Mouse (Mus musculus) liver, embryonic 16.5 days (tissue): ENCODE data around the gene Hic1. TPM values are rescaled to one million over a fixed set of nuclear protein-coding genes. Genes with fewer than 3 reads are reported as not detected.
A peak's percentile ranks its signal among the peaks of the same experiment; 100 is the strongest.

ENCODE experiments used
- ATAC-seq: fragments of 200-750 bp; cut with Nextera tagmentation; 2 replicates; pipeline ENCODE4 v1.8.0; 2017; ENCODE audit warnings: low read depth, mild to moderate bottlenecking, moderate number of reproducible peaks, moderate library complexity
- H3K27ac ChIP-seq: fragments of 300-500 bp; sonication (generic); 2 replicates; pipeline ENCODE4 v1.5.1; 2014; ENCODE audit warnings: mild to moderate bottlenecking, low read length
- H3K27me3 ChIP-seq: fragments of 300-500 bp; sonication (generic); 2 replicates; pipeline ENCODE4 v1.6.1; 2014; ENCODE audit warnings: low read depth, low read length, mixed read lengths; ENCODE audit not compliant: control insufficient read depth, insufficient read depth
- H3K36me3 ChIP-seq: fragments of 300-500 bp; sonication (generic); 2 replicates; pipeline ENCODE4 v1.6.1; 2014; ENCODE audit warnings: mild to moderate bottlenecking; ENCODE audit not compliant: control insufficient read depth, insufficient read depth
- H3K4me1 ChIP-seq: fragments of 300-500 bp; sonication (generic); 2 replicates; pipeline ENCODE4 v1.6.1; 2014; ENCODE audit warnings: low read depth, low read length, mixed read lengths; ENCODE audit not compliant: control insufficient read depth
- H3K4me2 ChIP-seq: fragments of 300-500 bp; sonication (generic); 2 replicates; pipeline ENCODE4 v1.6.1; 2014; ENCODE audit warnings: low read depth, low read length, mixed read lengths
- H3K4me3 ChIP-seq: fragments of 300-500 bp; sonication (generic); 2 replicates; pipeline ENCODE4 v1.5.1; 2014; ENCODE audit warnings: low read depth, mild to moderate bottlenecking, low read length
- H3K9ac ChIP-seq: fragments of 300-500 bp; sonication (generic); 2 replicates; pipeline ENCODE4 v1.6.1; 2014; ENCODE audit warnings: low read depth, low read length
- H3K9me3 ChIP-seq: fragments of 300-500 bp; sonication (generic); replicated peaks from 2 replicates; pipeline ENCODE4 v1.6.1; 2016; ENCODE audit warnings: low read length; ENCODE audit not compliant: control insufficient read depth
- WGBS: fragments of 180-500 bp; shearing (Covaris S2); extraction: QIAGEN DNeasy Blood & Tissue Kit; methylation state at CpG from one replicate; pipeline ENCODE4 v1.1.7; 2014; ENCODE audit not compliant: insufficient replicate concordance; 5-methylcytosine and 5-hydroxymethylcytosine counted together
- polyA plus RNA-seq: library from polyadenylated mRNA; unstranded; fragments of >200 nt; fragmentation: Nextera tagmentation; extraction: Ambion mirVana; gene quantifications from 2 replicates; pipeline ENCODE4 v1.2.1, GENCODE M21; 2015

Hic1 gene
- polyA plus RNA-seq, 1 experiment from 2014 or later, result 1.0 TPM

GRCm38 (mm10) chr11:75173095-75173798 is 3.9 kb upstream of the Hic1 start:
- Histone ChIP-seq H3K27me3 (peaks cover 64% of the 10 kb centered on the region), H3K4me2 (peak overlapping the region; percentile 91), H3K36me3 (no peaks in the 10 kb centered on the region), H3K9ac (peak overlapping the region; percentile 31), H3K27ac (no peak overlapping the region), H3K4me1 (peaks cover 48% of the 10 kb centered on the region), H3K4me3 (peak overlapping the region; percentile 70), H3K9me3 (no peaks in the 10 kb centered on the region)
- under 1% methylated on average over 71 of the region's 71 CpGs for WGBS
- ATAC-seq, result peak; percentile 62

- H3K27ac ChIP-seq, result no peak overlapping the region
- ATAC-seq, result no peak
- H3K4me3 ChIP-seq, result peak overlapping the region; percentile 70
- WGBS, result under 1% methylated on average over 75 of the region's 75 CpGs
- no peaks in the 10 kb centered on the region for H3K36me3 ChIP-seq
- H3K4me2 ChIP-seq, result peak overlapping the region; percentile 91
- H3K9ac ChIP-seq, result no peak overlapping the region
- H3K27me3 ChIP-seq, result peaks cover 72% of the 10 kb centered on the region
- H3K9me3 ChIP-seq, result no peaks in the 10 kb centered on the region
- H3K4me1 ChIP-seq, result peaks cover 47% of the 10 kb centered on the region
Measured at GRCm38 (mm10) chr11:75172151-75173094, 3.1 kb upstream of the Hic1 start.

DNA sequence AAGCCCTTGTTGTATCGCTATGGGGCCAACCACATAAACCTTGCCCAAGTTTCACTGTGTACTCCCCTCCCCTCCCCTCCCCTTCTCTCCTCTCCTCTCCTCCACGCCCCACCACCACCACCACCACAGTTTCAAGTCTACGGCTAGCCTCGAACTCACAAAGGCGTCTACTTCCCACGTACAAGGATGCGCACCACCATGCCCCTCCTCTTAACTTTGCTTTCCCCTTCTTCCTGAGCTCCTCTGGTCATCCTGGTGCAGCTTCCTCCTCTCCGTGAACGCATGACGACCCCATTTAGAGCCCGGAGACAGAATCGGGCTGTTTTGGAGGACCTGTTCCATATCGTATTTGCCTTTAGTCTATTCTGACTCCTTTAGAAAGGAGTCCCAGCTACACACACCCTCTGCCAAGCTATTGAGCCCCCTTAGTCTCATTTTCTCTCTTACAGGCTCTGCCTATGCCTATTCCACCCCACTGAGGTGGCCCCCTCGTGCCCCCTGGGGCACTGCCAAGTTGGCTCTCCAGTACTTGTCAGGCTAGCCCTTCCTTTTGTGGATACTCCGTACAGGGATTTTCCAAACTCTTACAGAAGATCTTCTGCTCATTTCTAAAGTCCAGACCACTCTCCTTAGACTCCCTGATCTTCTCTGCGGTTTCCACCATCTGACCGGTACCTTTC is 2.0 kb upstream of the Hic1 start:
- no peak overlapping the region for H3K4me3 ChIP-seq
- H3K9ac ChIP-seq, result no peak overlapping the region
- peaks cover 83% of the 10 kb centered on the region for H3K27me3 ChIP-seq
- no peak overlapping the region for H3K27ac ChIP-seq
- peaks cover 56% of the 10 kb centered on the region for H3K4me1 ChIP-seq
- no peaks in the 10 kb centered on the region for H3K36me3 ChIP-seq
- no peaks in the 10 kb centered on the region for H3K9me3 ChIP-seq
- 7% methylated on average over 17 of the region's 17 CpGs for WGBS
- H3K4me2 ChIP-seq, result no peak overlapping the region
- no peak for ATAC-seq

- Histone ChIP-seq H3K27ac (no peak overlapping the region), H3K4me2 (peak overlapping the region; percentile 77), H3K4me3 (peak overlapping the region; percentile 50), H3K4me1 (peaks cover 63% of the 10 kb centered on the region), H3K27me3 (peaks cover 90% of the 10 kb centered on the region), H3K36me3 (no peaks in the 10 kb centered on the region), H3K9me3 (no peaks in the 10 kb centered on the region), H3K9ac (no peak overlapping the region)
- peak; percentile 19; the same call in 1 of the 2 replicates for ATAC-seq
- WGBS, result under 1% methylated on average over 38 of the region's 38 CpGs
Measured at GRCm38 (mm10) chr11:75170136-75170751, 925 bp upstream of the Hic1 start.

DNA sequence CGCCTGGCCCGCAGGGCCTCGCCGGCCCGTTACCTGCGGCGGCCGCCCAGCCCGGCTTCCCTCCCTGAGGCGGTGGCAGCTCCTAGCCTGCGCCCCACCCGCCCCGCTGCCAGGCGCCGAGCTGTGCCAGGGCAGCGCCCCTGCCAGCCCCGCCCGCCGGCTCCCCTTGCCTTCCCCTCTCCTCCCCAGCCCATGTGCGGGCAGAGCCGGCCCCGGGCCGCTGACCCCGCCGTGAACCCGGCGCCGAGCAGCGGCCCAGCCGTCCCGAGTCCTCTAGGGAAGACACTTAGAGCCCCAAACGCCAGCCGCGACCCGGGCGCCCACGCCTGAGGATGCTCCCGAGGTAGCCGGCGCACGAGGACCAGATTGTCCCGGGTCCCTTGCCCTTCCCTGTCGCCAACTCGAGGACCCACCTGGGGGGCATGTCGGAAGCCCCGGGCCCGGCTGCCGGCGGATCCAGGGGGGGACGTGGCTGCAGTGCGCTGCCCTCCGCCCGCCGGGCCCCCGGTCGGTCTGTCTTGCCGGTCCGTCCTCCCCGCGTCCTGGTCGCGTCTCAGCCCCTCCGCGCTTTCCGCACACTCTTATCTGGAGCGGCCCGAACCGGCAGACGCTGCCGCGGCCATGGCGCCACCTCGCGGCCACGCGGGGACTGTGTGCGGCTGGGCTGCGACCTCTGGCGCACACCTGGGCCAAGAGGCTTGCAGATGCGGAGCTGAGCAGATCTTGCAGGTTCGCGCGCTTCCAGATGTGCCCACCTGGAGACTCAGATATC is 543 bp downstream of the Hic1 start:
- ATAC-seq, result peak; percentile 33; the same call in 1 of the 2 replicates
- under 1% methylated on average over 74 of the region's 83 CpGs for WGBS
- peaks cover 95% of the 10 kb centered on the region for H3K27me3 ChIP-seq
- H3K9me3 ChIP-seq, result no peaks in the 10 kb centered on the region
- H3K4me1 ChIP-seq, result peaks cover 60% of the 10 kb centered on the region
- peak overlapping the region; percentile 77 for H3K4me2 ChIP-seq
- H3K9ac ChIP-seq, result peak overlapping the region; percentile 43; the same call in 1 of the 2 replicates
- peak overlapping the region; percentile 60 for H3K4me3 ChIP-seq
- H3K36me3 ChIP-seq, result no peaks in the 10 kb centered on the region
- H3K27ac ChIP-seq, result peak overlapping the region; percentile 7; the same call in 1 of the 2 replicates

- peaks cover 52% of the 10 kb centered on the region for H3K4me1 ChIP-seq
- peaks cover 87% of the 10 kb centered on the region for H3K27me3 ChIP-seq
- H3K4me2 ChIP-seq, result peak overlapping the region; percentile 77
- ATAC-seq, result no peak
- H3K4me3 ChIP-seq, result peak overlapping the region; percentile 60
- no peaks in the 10 kb centered on the region for H3K36me3 ChIP-seq
- H3K9me3 ChIP-seq, result no peaks in the 10 kb centered on the region
- H3K9ac ChIP-seq, result peak overlapping the region; percentile 43; the same call in 1 of the 2 replicates
- 4% methylated on average over 54 of the region's 63 CpGs for WGBS
- peak overlapping the region; percentile 19; the same call in 1 of the 2 replicates for H3K27ac ChIP-seq
Measured at GRCm38 (mm10) chr11:75167643-75168589, 1.4 kb downstream of the Hic1 start.

DNA sequence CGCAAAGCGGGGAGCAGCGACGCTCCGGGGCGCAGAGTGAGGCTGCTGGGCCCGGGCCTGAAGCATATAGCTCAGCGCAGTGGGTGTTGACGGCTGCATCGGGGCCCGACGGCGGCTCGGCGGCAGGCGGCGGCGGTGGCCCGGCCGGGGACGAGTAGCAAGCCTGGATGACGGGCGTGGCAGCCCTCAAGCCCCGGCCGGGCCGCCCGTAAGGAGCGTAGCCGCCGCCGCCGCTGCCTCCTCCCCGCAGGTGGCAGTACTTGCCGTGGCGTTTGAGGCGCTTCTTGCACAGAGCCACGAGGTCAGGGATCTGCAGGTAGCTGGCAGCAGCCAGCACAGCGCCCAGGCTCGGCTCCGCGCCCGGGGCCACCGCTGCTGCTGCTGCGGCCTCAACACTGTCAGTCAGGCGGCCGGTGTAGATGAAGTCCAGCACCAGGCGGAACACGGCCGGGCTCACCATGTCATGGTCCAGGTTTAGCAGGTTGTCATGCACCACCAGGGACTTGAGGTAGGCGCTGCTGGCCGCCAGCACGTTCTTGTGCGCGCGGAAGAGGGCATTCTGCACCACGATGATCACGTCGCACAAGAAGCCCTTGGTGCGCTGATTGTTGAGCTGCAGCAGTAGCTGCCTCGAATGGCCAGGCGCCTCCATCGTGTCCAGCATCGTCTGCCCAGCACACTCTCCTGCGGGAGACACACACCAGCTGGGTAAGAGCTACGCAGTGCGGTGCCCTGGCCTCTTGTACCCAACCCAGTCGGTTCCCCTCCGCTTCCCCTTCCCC is 2.3 kb downstream of the Hic1 start:
- 3% methylated on average over 63 of the region's 68 CpGs for WGBS
- H3K4me2 ChIP-seq, result peak overlapping the region; percentile 49
- peaks cover 43% of the 10 kb centered on the region for H3K4me1 ChIP-seq
- no peaks in the 10 kb centered on the region for H3K36me3 ChIP-seq
- no peak overlapping the region for H3K27ac ChIP-seq
- H3K4me3 ChIP-seq, result peak overlapping the region; percentile 60
- H3K9me3 ChIP-seq, result no peaks in the 10 kb centered on the region
- 0 out of 2 replicates have a peak overlapping the region, but pooled peaks have one; percentile 12 for H3K9ac ChIP-seq
- H3K27me3 ChIP-seq, result peaks cover 78% of the 10 kb centered on the region
- ATAC-seq, result no peak
